Mouse (Mus musculus): ENCODE results near the gene Inpp5b.

Inpp5b gene

DNA sequence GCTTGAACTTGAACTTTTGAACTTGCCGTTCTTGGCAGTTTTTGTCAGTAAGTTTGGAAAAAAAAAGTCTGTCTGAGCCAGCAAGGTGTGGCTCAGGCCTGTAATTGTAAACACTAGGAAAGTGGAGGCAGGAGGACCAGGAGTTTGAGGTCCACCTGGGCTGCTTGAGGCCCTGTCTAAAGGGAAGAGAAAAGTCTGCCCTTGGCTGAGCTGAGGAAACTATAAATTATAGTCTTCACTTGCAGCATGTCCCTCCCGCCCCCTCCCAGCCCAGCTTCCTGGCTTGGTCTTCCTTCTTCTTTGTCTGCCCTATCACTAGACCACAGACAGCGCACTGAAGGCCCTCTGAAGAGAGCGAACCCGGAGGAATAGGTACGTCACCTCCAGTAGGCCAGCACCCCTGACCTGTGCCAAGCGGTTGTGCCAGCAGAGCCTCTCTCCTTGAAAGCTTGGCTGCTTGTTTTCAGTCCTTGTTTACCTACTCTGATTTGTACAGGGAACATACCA, 17.7 kb downstream of the Inpp5b start:
- in situ Hi-C loops (cut with MboI, MseI) = loop anchor here in 1 of 2 experiments (5.0 to 25.0 kb wide), 2 partner anchors 52 to 1347 kb away; no protein-coding TSS in a partner anchor

GRCm38 (mm10) chr4:124761201-124761600, 19.6 kb downstream of the Inpp5b start:
- in situ Hi-C loops (cut with MboI, MseI) = loop anchor here in 1 of 2 experiments (10.0 to 25.0 kb wide), 2 partner anchors 1349 to 1884 kb away; no protein-coding TSS in a partner anchor

GRCm38 (mm10) chr4:124762858-124763452, 21.3 kb downstream of the Inpp5b start:
- in situ Hi-C loops (cut with MboI, MseI) = loop anchor here in 1 of 2 experiments (10.0 to 25.0 kb wide), 2 partner anchors 1351 to 1882 kb away; no protein-coding TSS in a partner anchor

GRCm38 (mm10) chr4:124765802-124766565, 24.3 kb downstream of the Inpp5b start:
- in situ Hi-C loops (cut with MboI, MseI) = loop anchor here in 1 of 2 experiments (10.0 to 25.0 kb wide), 2 partner anchors 1354 to 1879 kb away; no protein-coding TSS in a partner anchor

DNA sequence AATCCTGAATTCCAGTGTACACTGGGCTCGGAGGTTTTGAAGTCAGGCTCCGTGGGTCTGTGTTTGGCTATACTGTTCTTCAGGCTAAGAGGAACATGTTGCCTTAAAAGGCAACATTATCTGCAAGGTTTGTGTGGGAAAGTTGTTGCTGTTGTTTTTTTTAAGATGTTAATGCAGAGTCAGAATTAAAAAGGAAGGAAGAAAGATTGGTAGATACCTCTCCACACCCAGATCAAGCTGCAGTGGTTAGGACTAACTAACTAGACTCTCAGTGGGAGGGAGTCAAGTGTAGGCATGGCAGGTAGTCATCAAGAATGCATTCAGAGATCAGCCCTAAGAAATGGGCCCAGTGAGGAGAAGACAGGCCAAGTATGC, 24.9 kb downstream of the Inpp5b start:
- in situ Hi-C loops (cut with MboI, MseI) = loop anchor here in 1 of 2 experiments (10.0 to 25.0 kb wide), 2 partner anchors 1354 to 1878 kb away; no protein-coding TSS in a partner anchor

- in situ Hi-C loops (cut with MboI, MseI) = loop anchor here in 1 of 2 experiments (10.0 to 25.0 kb wide), 2 partner anchors 1357 to 1876 kb away; no protein-coding TSS in a partner anchor
Measured at GRCm38 (mm10) chr4:124768963-124769591, 27.4 kb downstream of the Inpp5b start.

DNA sequence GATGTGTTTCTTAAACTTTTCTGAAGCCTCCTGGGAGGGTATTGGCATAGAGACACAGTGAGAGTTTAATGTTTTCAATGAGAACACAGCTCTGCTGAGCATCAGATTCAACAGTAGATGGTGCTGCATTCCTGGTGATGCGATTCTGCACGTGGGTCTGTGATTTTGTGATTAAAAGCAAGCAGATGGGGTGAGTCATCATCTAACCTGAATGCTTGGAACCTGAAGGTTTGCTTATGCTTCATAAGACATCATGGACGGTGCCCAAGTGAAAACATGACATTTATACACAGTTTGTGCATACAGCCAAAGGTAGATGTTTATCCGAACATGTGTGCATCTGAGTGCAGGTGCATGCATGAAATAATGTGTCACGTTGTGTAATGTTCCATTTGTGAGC, 29.0 kb downstream of the Inpp5b start:
- in situ Hi-C loops (cut with MboI, MseI) = loop anchor here in 1 of 2 experiments (25.0 kb wide), 1 partner anchor 1358 kb away; no protein-coding TSS in a partner anchor

- in situ Hi-C loops (cut with MboI, MseI) = loop anchor here in 1 of 2 experiments (25.0 kb wide), 1 partner anchor 1360 kb away; no protein-coding TSS in a partner anchor
Measured at GRCm38 (mm10) chr4:124772125-124772524, 30.5 kb downstream of the Inpp5b start.

DNA sequence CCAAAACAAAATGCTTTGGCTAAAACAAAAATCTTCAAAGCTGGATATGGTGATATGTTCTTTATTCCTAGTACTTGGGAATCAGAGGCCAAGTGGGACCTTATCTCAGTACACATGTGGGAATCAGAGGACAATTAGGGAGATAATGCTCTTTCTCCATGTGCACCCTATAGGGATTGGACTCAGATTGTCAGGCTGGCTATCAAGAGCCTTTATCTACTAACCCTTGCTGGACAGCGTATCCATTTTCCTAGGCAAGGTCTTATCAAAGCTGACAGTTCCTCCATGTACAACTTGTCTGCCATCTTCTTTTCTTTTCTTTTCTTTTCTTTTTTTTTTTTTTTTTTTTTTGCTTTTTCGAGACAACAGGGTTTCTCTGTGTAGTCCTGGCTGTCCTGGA, 31.8 kb downstream of the Inpp5b start:
- in situ Hi-C loops (cut with MboI, MseI) = loop anchor here in 1 of 2 experiments (25.0 kb wide), 1 partner anchor 1361 kb away; no protein-coding TSS in a partner anchor

DNA sequence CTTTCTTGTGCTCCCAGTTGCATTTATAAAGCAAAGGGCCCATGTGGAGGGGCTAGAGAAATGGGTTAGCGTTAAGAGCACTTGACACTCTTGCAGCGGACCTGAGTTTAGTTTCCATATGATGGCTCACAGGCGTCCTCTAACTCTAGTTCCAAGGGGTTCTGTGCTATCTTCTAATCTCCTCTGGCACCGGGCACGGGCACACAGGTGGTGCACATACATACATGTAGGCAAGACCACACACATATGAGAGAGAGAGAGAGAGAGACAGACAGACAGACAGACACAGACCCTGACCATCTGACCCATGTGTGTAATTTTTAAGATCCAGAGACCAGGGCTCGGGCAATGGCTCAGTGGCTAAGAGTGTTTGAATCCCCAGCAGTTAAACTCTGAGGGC, 32.3 kb downstream of the Inpp5b start:
- in situ Hi-C loops (cut with MboI, MseI) = loop anchor here in 1 of 2 experiments (25.0 kb wide), 1 partner anchor 1362 kb away; no protein-coding TSS in a partner anchor

GRCm38 (mm10) chr4:124774429-124774828, 32.8 kb downstream of the Inpp5b start:
- in situ Hi-C loops (cut with MboI, MseI) = loop anchor here in 1 of 2 experiments (25.0 kb wide), 1 partner anchor 1362 kb away; no protein-coding TSS in a partner anchor

DNA sequence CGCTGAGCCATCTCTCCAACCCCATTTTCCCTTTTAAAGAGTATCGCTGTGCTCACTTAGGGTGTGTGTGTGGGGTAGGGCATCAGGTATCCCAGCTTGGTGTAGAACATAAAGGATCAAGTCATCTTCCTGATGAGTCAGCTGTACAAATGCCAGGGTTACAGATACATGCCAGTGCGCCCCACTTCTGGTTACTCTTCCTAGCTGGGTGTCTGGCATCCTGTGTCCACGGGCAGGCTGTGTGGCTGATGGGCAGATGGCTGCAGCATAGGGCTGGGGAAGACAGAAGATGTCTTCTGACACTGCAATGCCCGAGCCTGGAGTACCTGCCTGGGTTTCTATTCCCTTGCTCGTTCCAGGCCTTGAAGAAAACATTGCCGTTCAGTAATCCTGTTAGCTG, 39.7 kb downstream of the Inpp5b start:
- in situ Hi-C loops (cut with MboI, MseI) = no loop called here

DNA sequence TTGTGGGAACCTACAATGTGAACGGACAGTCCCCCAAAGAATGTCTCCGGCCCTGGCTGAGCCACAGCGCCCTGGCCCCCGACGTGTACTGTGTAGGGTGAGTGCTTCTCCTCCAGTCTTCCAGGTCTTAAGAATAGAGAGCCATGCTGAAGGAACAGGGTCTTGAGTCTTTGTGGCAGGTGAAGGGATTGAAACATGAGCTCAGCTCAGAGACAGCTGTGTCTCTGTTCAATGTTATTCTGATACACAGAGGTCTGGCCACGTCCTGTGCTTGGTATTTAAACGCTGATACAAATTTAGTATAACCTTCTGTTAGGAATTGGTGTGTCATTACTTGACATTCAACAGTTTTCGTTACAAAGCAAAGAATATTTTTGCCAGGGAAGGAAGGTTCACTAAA, 40.7 kb downstream of the Inpp5b start:
- in situ Hi-C loops (cut with MboI, MseI) = no loop called here

GRCm38 (mm10) chr4:124783937-124784336, 42.3 kb downstream of the Inpp5b start:
- in situ Hi-C loops (cut with MboI, MseI) = no loop called here

GRCm38 (mm10) chr4:124790013-124790412, 48.4 kb downstream of the Inpp5b start:
- in situ Hi-C loops (cut with MboI, MseI) = no loop called here

- in situ Hi-C loops (cut with MboI, MseI) = no loop called here
Measured at GRCm38 (mm10) chr4:124792114-124792513, 50.5 kb downstream of the Inpp5b start.

DNA sequence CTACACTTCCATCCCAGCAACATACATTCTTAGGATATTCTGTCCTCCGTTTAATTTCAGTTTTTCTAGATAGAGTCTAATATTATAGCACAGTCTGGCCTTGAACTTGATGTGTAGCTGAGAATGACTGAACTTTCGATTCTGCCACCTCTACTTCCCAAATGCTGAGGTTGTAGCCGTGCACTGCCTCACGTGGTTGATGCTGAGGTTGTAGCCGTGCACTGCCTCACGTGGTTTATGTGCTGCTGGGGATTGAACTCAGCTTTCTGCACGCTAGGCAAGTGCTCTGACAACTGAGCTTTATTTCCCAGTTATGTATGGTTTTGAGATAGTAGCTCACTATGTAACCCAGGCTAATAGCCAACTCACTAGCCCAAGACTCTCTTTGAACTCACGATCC, 54.5 kb downstream of the Inpp5b start:
- in situ Hi-C loops (cut with MboI, MseI) = no loop called here

GRCm38 (mm10) chr4:124796913-124797312, 55.3 kb downstream of the Inpp5b start:
- in situ Hi-C loops (cut with MboI, MseI) = no loop called here

DNA sequence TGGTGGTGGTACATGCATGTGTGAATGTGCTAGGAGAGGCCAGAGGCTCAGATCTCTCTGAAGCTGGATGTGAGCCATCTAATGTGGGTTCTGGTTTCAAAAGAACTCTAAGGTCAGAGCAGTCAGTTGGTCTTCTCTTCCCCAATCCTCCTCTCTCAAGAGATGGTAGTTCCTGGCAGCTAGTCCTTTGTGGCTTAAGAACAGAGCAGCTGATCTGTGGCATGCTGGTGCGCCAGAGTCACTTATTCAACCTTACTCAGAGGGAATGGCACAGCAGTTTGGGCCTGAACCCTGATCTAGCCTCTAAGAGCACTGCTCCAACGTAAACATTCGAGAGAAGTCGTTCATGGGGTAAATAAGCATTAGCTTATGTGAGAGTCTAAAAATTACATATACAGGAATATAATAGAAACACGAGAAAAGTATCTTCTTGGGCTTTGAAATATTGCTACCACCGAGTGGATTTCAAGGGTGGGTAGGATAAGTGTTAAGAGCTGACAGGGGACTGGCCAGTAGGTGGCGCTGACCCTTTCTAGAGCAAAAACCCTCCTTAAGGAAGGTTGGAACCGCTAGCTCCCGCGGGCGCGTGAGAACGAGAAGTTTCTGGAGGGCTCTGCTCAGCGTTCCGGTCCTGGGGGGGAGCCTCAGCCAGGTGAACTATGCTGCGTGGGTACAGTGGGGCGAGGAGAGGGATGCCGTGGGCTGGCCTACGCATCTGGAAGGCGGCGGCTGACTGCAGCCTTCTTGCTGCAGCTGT, 60.1 kb downstream of the Inpp5b start, which contains the start of gene Mtf1:
Gene Mtf1 (plus strand): TSS at position 553 of the 757 bp plus-strand sequence.
- in situ Hi-C loops (cut with MboI, MseI) = no loop called here

All from T-helper 17 cell (primary cell).